Mouse (Mus musculus): ENCODE measurements around the gene Lzic.

- TF ChIP-seq CTCF (conservative IDR thresholded peaks at IDR 0.05; ENCODE audit: low read length) (no peak), POU5F1 (IDR thresholded peaks at IDR 0.05; ENCODE audit: borderline replicate concordance, low read length) (no peak)
These were observed at the start of gene Lzic, which contains the start of gene Nmnat1 for GRCm38 (mm10) chr4:149485053-149485824.
